In genomic region chr4:42928209-42928608, GRCm38 (mm10) we compare ENCODE assay signal across 1 mouse cellular context.
A peak's percentile ranks its signal among the peaks of the same experiment; 100 is the strongest.
TF ChIP-seq lines count a peak whose summit lies in the region.

No protein-coding gene starts in this region.

TF ChIP-seq in MEL, 35 proteins besides CTCF, POLR2A, EP300 and RAD21 (continued from another document):
- TF ChIP-seq ZC3H11A (IDR thresholded peaks at IDR 0.05; ENCODE audit: low read depth, low read length) (peak; percentile 41; the same call in 1 of the 2 replicates), SMC3 (IDR thresholded peaks at IDR 0.05; ENCODE audit: low read depth, low read length) (peak; percentile 63)
